Mouse (Mus musculus) heart, adult 2 months (tissue): ENCODE measurements around the gene Mypop. TPM values are rescaled to one million over a fixed set of nuclear protein-coding genes. Genes with fewer than 3 reads are reported as not detected.

Experiments
- DNase-seq, 2 experiments: peaks; one replicate each; pipeline ENCODE4 v3.0.0; 2021
- H3K27ac ChIP-seq: fragments of 200-600 bp; 2 replicates; pipeline ENCODE4 v1.8.1; 2022
- H3K27me3 ChIP-seq: fragments of 200-500 bp; 2 replicates; pipeline ENCODE4 v1.6.1; 2012; ENCODE audit warnings: mild to moderate bottlenecking, low read length, inconsistent platforms, mixed read lengths; ENCODE audit not compliant: control insufficient read depth, insufficient read depth
- H3K36me3 ChIP-seq: fragments of 200-500 bp; 2 replicates; pipeline ENCODE4 v1.6.1; 2012; ENCODE audit warnings: low read length, inconsistent platforms; ENCODE audit not compliant: control insufficient read depth, insufficient read depth
- H3K4me1 ChIP-seq: fragments of 200-500 bp; 2 replicates; pipeline ENCODE4 v1.6.1; 2011; ENCODE audit warnings: low read length; ENCODE audit not compliant: control insufficient read depth, insufficient read depth
- H3K4me3 ChIP-seq: fragments of 200-600 bp; 2 replicates; pipeline ENCODE4 v1.8.1; 2022
- H3K79me2 ChIP-seq: fragments of 200-500 bp; replicated peaks from 2 replicates; pipeline ENCODE4 v1.6.1; 2012; ENCODE audit warnings: mild to moderate bottlenecking, inconsistent platforms, low read length, moderate library complexity, mixed read lengths; ENCODE audit not compliant: control insufficient read depth, insufficient read depth
- H3K9ac ChIP-seq: fragments of 200-500 bp; 2 replicates; pipeline ENCODE4 v1.6.1; 2012; ENCODE audit warnings: low read depth, mild to moderate bottlenecking, control low read depth, inconsistent platforms, low read length, mixed read lengths
- CTCF ChIP-seq: fragments of 200-600 bp; IDR thresholded peaks from 2 replicates; pipeline ENCODE4 v1.8.1; 2022; ENCODE audit warnings: antibody characterized with exemption, mild to moderate bottlenecking, moderate library complexity
- EP300 ChIP-seq: fragments of 200-500 bp; IDR thresholded peaks from 2 replicates; pipeline ENCODE4 v1.6.1; 2011; ENCODE audit warnings: low read depth, low read length, control low read depth; ENCODE audit not compliant: insufficient read depth
- POLR2A ChIP-seq: fragments of 200-500 bp; IDR thresholded peaks from 2 replicates; pipeline ENCODE4 v1.6.1; 2011; ENCODE audit warnings: mild to moderate bottlenecking, low read depth, low read length, control low read depth; ENCODE audit not compliant: insufficient read depth
- WGBS: fragments of 180-500 bp; shearing (Covaris S2); methylation state at CpG from one replicate; pipeline ENCODE4 v1.1.7; 2018; 5-methylcytosine and 5-hydroxymethylcytosine counted together
- intact Hi-C: fragments of 180-260 bp; cut with DNase I; formaldehyde crosslinking; loops from one replicate; pipeline ENCODE4 v1.15.1; 2025
- polyA plus RNA-seq: library from polyadenylated mRNA; depleted of rRNA; stranded (reverse); fragments of >200 nt; gene quantifications from 2 replicates; pipeline ENCODE4 v1.2.3, GENCODE M21; 2012
- total RNA-seq, 2 experiments: library from RNA; stranded (reverse); gene quantifications; 2 replicates each; pipeline ENCODE4 v1.2.3; 2021

Mypop gene
- total and polyA plus RNA-seq, 3 experiments, result 3.5 to 4.0 (median 3.9) TPM

GRCm38 (mm10) chr7:18991660-18992293, 732 bp downstream of the Mypop start:
- TF ChIP-seq EP300 (no peak), CTCF (no peak), POLR2A (0 out of 2 replicates have a peak, but pooled peaks have one; percentile 7)
- no peaks in the 10 kb centered on the region; the same call in 1 of the 2 replicates for H3K27me3 ChIP-seq
- H3K36me3 ChIP-seq, result no peaks in the 10 kb centered on the region
- H3K4me3 ChIP-seq, result peak overlapping the region; percentile 64
- H3K79me2 ChIP-seq, result no peaks in the 10 kb centered on the region
- no peaks in the 10 kb centered on the region for H3K4me1 ChIP-seq
- intact Hi-C loops, result loop anchor here (5.0 kb wide), 1 partner anchor 94 kb away; no protein-coding TSS in a partner anchor
- peak overlapping the region; percentile 63 for H3K9ac ChIP-seq
- peak overlapping the region; percentile 5 for H3K27ac ChIP-seq
- peak; percentile 39 to 60 for DNase-seq
- 1% methylated on average over 59 of the region's 59 CpGs for WGBS

GRCm38 (mm10) chr7:18992294-18992675, 1.2 kb downstream of the Mypop start:
- H3K27me3 ChIP-seq, result no peaks in the 10 kb centered on the region; the same call in 1 of the 2 replicates
- H3K9ac ChIP-seq, result peak overlapping the region; percentile 63
- 5% methylated on average over 31 of the region's 31 CpGs for WGBS
- intact Hi-C loops, result loop anchor here (5.0 kb wide), 1 partner anchor 95 kb away; no protein-coding TSS in a partner anchor
- no peaks in the 10 kb centered on the region for H3K36me3 ChIP-seq
- H3K4me3 ChIP-seq, result peak overlapping the region; percentile 64
- H3K79me2 ChIP-seq, result no peaks in the 10 kb centered on the region
- DNase-seq, result peak in 1 of 2 experiments; percentile 59
- no peaks in the 10 kb centered on the region for H3K4me1 ChIP-seq
- TF ChIP-seq EP300 (no peak), CTCF (no peak), POLR2A (no peak)
- peak overlapping the region; percentile 5 for H3K27ac ChIP-seq

- WGBS, result 74% methylated on average over 5 of the region's 5 CpGs
- no peaks in the 10 kb centered on the region for H3K4me1 ChIP-seq
- no peak overlapping the region for H3K27ac ChIP-seq
- H3K9ac ChIP-seq, result no peak overlapping the region
- TF ChIP-seq POLR2A, result no peak
- TF ChIP-seq EP300, result no peak
- no peak for TF ChIP-seq CTCF
- no peaks in the 10 kb centered on the region for H3K79me2 ChIP-seq
- no peak for DNase-seq
- no peaks in the 10 kb centered on the region for H3K36me3 ChIP-seq
- no peaks in the 10 kb centered on the region for H3K27me3 ChIP-seq
- no peak overlapping the region for H3K4me3 ChIP-seq
- intact Hi-C loops, result loop anchor here (5.0 kb wide), 1 partner anchor 96 kb away; no protein-coding TSS in a partner anchor
These were observed 2.0 kb downstream of the Mypop start for GRCm38 (mm10) chr7:18993036-18993435.

GRCm38 (mm10) chr7:18998835-18999234, 7.8 kb downstream of the Mypop start:
- intact Hi-C loops, result no loop called here
- peak; percentile 47 for TF ChIP-seq CTCF
- TF ChIP-seq EP300, result no peak
- no peaks in the 10 kb centered on the region for H3K79me2 ChIP-seq

GRCm38 (mm10) chr7:19000421-19000820, 9.4 kb downstream of the Mypop start:
- TF ChIP-seq POLR2A (no peak), EP300 (no peak), CTCF (no peak)
- peak overlapping the region; percentile 94 for H3K27ac ChIP-seq
- peaks cover 4% of the 10 kb centered on the region; the same call in 1 of the 2 replicates for H3K79me2 ChIP-seq
- H3K9ac ChIP-seq, result peak overlapping the region; percentile 57
- 31% methylated on average over 10 of the region's 10 CpGs for WGBS
- DNase-seq, result peak in 1 of 2 experiments; percentile 29
- no peaks in the 10 kb centered on the region; the same call in 1 of the 2 replicates for H3K36me3 ChIP-seq
- intact Hi-C loops, result no loop called here
- H3K4me1 ChIP-seq, result peaks cover 2% of the 10 kb centered on the region; the same call in 1 of the 2 replicates
- H3K4me3 ChIP-seq, result peak overlapping the region; percentile 45
- no peaks in the 10 kb centered on the region for H3K27me3 ChIP-seq

More at GRCm38 (mm10) chr7:18998835-18999234, 7.8 kb downstream of the Mypop start:
- 48% methylated on average over 9 of the region's 9 CpGs for WGBS
- Histone ChIP-seq H3K36me3 (no peaks in the 10 kb centered on the region), H3K4me1 (peaks cover 2% of the 10 kb centered on the region; the same call in 1 of the 2 replicates), H3K9ac (no peak overlapping the region), H3K27ac (no peak overlapping the region), H3K27me3 (no peaks in the 10 kb centered on the region), H3K4me3 (no peak overlapping the region)
- DNase-seq, result no peak

GRCm38 (mm10) chr7:19001066-19001806, 10.2 kb downstream of the Mypop start:
- TF ChIP-seq EP300 (no peak), CTCF (no peak), POLR2A (peak; percentile 75)
- H3K4me3 ChIP-seq, result peak overlapping the region; percentile 45
- peak overlapping the region; percentile 57 for H3K9ac ChIP-seq
- H3K79me2 ChIP-seq, result peaks cover 4% of the 10 kb centered on the region; the same call in 1 of the 2 replicates
- intact Hi-C loops, result no loop called here
- 22% methylated on average over 18 of the region's 18 CpGs for WGBS
- H3K36me3 ChIP-seq, result peaks cover 2% of the 10 kb centered on the region
- peaks cover 2% of the 10 kb centered on the region; the same call in 1 of the 2 replicates for H3K4me1 ChIP-seq
- DNase-seq, result peak; percentile 81 to 89
- H3K27ac ChIP-seq, result peak overlapping the region; percentile 94
- no peaks in the 10 kb centered on the region for H3K27me3 ChIP-seq
